Mouse (Mus musculus): ENCODE results near the gene Cnp.

DNA sequence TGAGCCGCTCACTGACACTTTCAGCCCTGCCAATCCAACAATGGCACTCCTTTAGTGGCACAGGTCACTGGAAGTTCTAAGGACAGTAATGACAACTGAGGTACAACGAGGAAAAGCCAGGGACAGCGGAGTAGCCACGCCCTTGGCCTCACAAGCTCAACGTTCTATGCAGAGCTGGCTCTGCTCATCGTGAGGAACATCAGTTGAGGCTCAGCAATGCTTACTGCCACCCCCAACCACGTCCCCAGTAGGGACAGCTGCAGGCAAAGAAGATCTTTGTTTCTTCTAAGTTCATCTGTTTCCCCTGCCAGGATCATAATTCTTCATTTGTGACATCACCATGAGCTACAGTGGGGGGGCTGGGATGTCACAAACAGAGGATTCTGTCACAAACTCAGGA is 19.9 kb downstream of the Cnp start:
- TF ChIP-seq POLR2A (IDR thresholded peaks at IDR 0.05; ENCODE audit: borderline replicate concordance, insufficient read depth, low read length) (no peak), CTCF (IDR thresholded peaks at IDR 0.05; ENCODE audit: borderline replicate concordance, insufficient read depth, low read depth, low read length) (no peak)

Measured in cerebellum, adult 2 months (tissue).